Mouse (Mus musculus): ENCODE measurements around the gene Zfand2b.

Gene Zfand2b

GRCm38 (mm10) chr1:75212542-75212941, 44.1 kb downstream of the Zfand2b start:
- DNase-seq (ENCODE audit: extremely low read depth, low read depth): no peak

- no peak for DNase-seq (ENCODE audit: extremely low read depth, low read depth)
These were observed 44.6 kb downstream of the Zfand2b start for GRCm38 (mm10) chr1:75213096-75213495.

- DNase-seq (ENCODE audit: extremely low read depth, low read depth): no peak
These were observed 46.0 kb downstream of the Zfand2b start for GRCm38 (mm10) chr1:75214442-75214841.

GRCm38 (mm10) chr1:75214886-75215285, 46.4 kb downstream of the Zfand2b start:
- no peak for DNase-seq (ENCODE audit: extremely low read depth, low read depth)

- DNase-seq (ENCODE audit: extremely low read depth, low read depth): no peak
These were observed 47.3 kb downstream of the Zfand2b start for GRCm38 (mm10) chr1:75215785-75216184.

GRCm38 (mm10) chr1:75216797-75217585, 48.5 kb downstream of the Zfand2b start:
- no peak for DNase-seq (ENCODE audit: extremely low read depth, low read depth)

- DNase-seq (ENCODE audit: extremely low read depth, low read depth): no peak
These were observed 49.4 kb downstream of the Zfand2b start for GRCm38 (mm10) chr1:75217893-75218226.

GRCm38 (mm10) chr1:75218227-75219001, 50.0 kb downstream of the Zfand2b start:
- DNase-seq (ENCODE audit: extremely low read depth, low read depth): no peak

GRCm38 (mm10) chr1:75219078-75219477, 50.6 kb downstream of the Zfand2b start:
- no peak for DNase-seq (ENCODE audit: extremely low read depth, low read depth)

GRCm38 (mm10) chr1:75219531-75219930, 51.1 kb downstream of the Zfand2b start, which contains the start of gene Tuba4a:
Tuba4a (minus strand) TSS chr1:75219865.
- DNase-seq (ENCODE audit: extremely low read depth, low read depth): no peak
